Mouse (Mus musculus) midbrain, embryonic 16.5 days (tissue): ENCODE data around the gene Ccna2. TPM values are rescaled to one million over a fixed set of nuclear protein-coding genes. Genes with fewer than 3 reads are reported as not detected.
A peak's percentile ranks its signal among the peaks of the same experiment; 100 is the strongest.
"Not testable (repeated sequence)": the region's sequence is repeated elsewhere in the genome, so short reads cannot be mapped to it uniquely, and the experiment has no call there.

ENCODE experiments used
- ATAC-seq: fragments of 200-750 bp; cut with Nextera tagmentation; 2 replicates; pipeline ENCODE4 v1.8.0; 2017; ENCODE audit warnings: moderate TSS enrichment
- H3K27ac ChIP-seq: fragments of 300-500 bp; sonication (generic); 2 replicates; pipeline ENCODE4 v1.5.1; 2014; ENCODE audit warnings: mild to moderate bottlenecking, low read length, mixed read lengths
- H3K27me3 ChIP-seq: fragments of 300-500 bp; sonication (generic); 2 replicates; pipeline ENCODE4 v1.6.1; 2014; ENCODE audit warnings: low read depth, low read length, mixed read lengths; ENCODE audit not compliant: control insufficient read depth, insufficient read depth
- H3K36me3 ChIP-seq: fragments of 300-500 bp; sonication (generic); 2 replicates; pipeline ENCODE4 v1.6.1; 2014; ENCODE audit warnings: mild to moderate bottlenecking, low read length, moderate library complexity, mixed read lengths; ENCODE audit not compliant: control insufficient read depth, insufficient read depth
- H3K4me1 ChIP-seq: fragments of 300-500 bp; sonication (generic); 2 replicates; pipeline ENCODE4 v1.6.1; 2014; ENCODE audit warnings: mild to moderate bottlenecking, low read length, mixed read lengths; ENCODE audit not compliant: control insufficient read depth, insufficient read depth
- H3K4me2 ChIP-seq: fragments of 300-500 bp; sonication (generic); 2 replicates; pipeline ENCODE4 v1.6.1; 2014; ENCODE audit warnings: mild to moderate bottlenecking, low read length, mixed read lengths
- H3K4me3 ChIP-seq: fragments of 300-500 bp; sonication (generic); 2 replicates; pipeline ENCODE4 v1.5.1; 2014; ENCODE audit warnings: low read depth, mild to moderate bottlenecking, low read length, moderate library complexity, mixed read lengths
- H3K9ac ChIP-seq: fragments of 300-500 bp; sonication (generic); 2 replicates; pipeline ENCODE4 v1.6.1; 2014; ENCODE audit warnings: low read depth, low read length, mixed read lengths
- H3K9me3 ChIP-seq: fragments of 300-500 bp; sonication (generic); replicated peaks from 2 replicates; pipeline ENCODE4 v1.6.1; 2014; ENCODE audit warnings: mild to moderate bottlenecking, low read length, mixed read lengths; ENCODE audit not compliant: control insufficient read depth, poor library complexity, severe bottlenecking
- WGBS: fragments of 180-500 bp; shearing (Covaris S2); extraction: QIAGEN DNeasy Blood & Tissue Kit; methylation state at CpG from one replicate; pipeline ENCODE4 v1.1.7; 2014; 5-methylcytosine and 5-hydroxymethylcytosine counted together
- polyA plus RNA-seq: library from polyadenylated mRNA; unstranded; fragments of >200 nt; fragmentation: Nextera tagmentation; extraction: Ambion mirVana; gene quantifications from 2 replicates; pipeline ENCODE4 v1.2.1, GENCODE M21; 2015

Gene Ccna2
- polyA plus RNA-seq: 17.6 and 23.6 TPM in 2 replicates

DNA sequence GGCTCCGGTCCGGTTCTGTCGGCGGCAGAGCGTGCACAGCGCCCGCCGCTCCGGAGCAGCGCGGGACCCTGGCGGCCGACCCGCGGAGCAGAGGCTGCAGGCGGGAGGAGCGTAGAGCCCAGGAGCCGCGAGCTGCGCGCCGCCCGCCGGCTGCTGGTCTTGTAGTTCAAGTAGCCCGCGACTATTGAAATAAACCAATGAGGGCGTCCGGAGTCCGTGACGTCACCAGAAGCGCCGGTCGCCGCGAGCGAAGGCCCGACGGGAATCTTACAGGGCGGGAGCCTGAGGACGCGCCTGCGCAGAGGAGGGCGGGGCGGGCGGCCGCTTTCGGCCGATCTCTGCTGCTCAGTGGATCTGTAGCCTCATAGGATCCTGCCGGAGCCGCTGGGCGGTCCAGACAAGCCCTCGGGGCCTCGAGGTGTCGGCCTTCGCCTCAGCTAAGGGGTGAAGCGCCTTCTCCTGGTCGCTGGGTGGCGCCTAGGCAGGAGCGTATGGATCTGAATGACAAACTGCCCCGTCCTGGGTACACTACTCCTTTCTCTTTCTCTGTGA lies at the start of gene Ccna2:
TSS of gene Ccna2 (minus strand) at position 324 of the 552 bp plus-strand sequence.
- Histone ChIP-seq H3K4me2 (peak within 1 kb of the TSS; percentile 96), H3K4me3 (peak within 1 kb of the TSS; percentile 74), H3K27me3 (no peaks in the 10 kb centered on the region), H3K27ac (peak within 1 kb of the TSS; percentile 82), H3K9ac (peak within 1 kb of the TSS; percentile 75), H3K4me1 (peaks cover 8% of the 10 kb centered on the region), H3K36me3 (peaks cover 3% of the 10 kb centered on the region), H3K9me3 (no peaks in the 10 kb centered on the region)
- peak; percentile 100 for ATAC-seq
- under 1% methylated on average over 50 of the region's 60 CpGs for WGBS

DNA sequence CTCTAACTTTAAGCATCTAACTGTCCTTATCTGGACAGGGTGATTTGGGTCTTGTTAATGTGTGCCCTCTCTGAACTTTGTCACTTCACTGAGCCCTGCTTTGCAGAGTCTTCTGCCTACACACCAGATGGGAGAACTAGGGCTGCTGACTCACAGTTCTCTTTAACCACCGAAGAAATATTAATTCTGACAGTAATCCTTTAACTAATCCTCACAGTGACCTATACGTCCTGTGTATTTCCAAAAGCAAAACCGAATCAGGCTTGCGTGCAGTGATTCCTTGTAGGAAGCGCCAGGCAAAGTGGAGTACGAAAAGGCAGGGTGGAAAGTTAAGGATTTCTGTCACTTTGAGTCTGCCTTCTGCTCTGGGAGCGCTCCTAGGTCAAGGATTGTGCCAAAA lies 46.2 kb upstream of the Ccna2 start:
- Histone ChIP-seq H3K4me1 (peaks cover 3% of the 10 kb centered on the region; the same call in 1 of the 2 replicates), H3K4me2 (no peak overlapping the region), H3K9ac (no peak overlapping the region), H3K9me3 (no peaks in the 10 kb centered on the region), H3K27ac (no peak overlapping the region), H3K27me3 (no peaks in the 10 kb centered on the region), H3K36me3 (0 out of 2 replicates have a peak, but pooled peaks cover 2% of the 10 kb centered on the region), H3K4me3 (no peak overlapping the region)
- WGBS: 48% methylated on average over 7 of the region's 7 CpGs
- no peak for ATAC-seq

DNA sequence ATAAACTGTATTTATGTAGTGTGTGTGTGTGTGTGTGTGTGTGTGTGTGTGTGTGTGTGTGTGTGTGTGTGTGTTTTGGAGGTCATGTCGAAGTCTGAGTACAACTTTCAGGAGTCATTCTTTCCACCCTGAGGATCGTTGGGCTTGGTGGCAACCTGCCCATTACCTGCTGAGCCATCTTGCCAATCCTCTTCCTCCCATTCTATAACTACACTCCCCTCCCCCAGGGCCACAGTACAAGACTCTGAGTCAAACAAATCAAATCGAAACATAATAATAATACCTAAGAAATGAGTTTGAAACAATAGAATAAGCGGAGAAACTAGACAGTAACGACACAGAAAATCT lies 41.9 kb upstream of the Ccna2 start:
- Histone ChIP-seq H3K4me3 (peak overlapping the region; percentile 67; the same call in 1 of the 2 replicates), H3K9ac (no peak overlapping the region; the same call in 1 of the 2 replicates), H3K4me2 (peak overlapping the region; percentile 72), H3K4me1 (peaks cover 7% of the 10 kb centered on the region), H3K27me3 (no peaks in the 10 kb centered on the region), H3K27ac (peak overlapping the region; percentile 85), H3K36me3 (0 out of 2 replicates have a peak, but pooled peaks cover 4% of the 10 kb centered on the region), H3K9me3 (no peaks in the 10 kb centered on the region)
- ATAC-seq: no peak
- WGBS: 71% methylated on average over 5 of the region's 5 CpGs

- H3K27me3 ChIP-seq: no peaks in the 10 kb centered on the region
- H3K4me2 ChIP-seq: peak within 1 kb of the TSS; percentile 72
- no peaks in the 10 kb centered on the region for H3K9me3 ChIP-seq
- H3K4me1 ChIP-seq: peaks cover 7% of the 10 kb centered on the region
- H3K9ac ChIP-seq: peak within 1 kb of the TSS; percentile 85
- 0 out of 2 replicates have a peak, but pooled peaks cover 4% of the 10 kb centered on the region for H3K36me3 ChIP-seq
- peak; percentile 100 for ATAC-seq
- peak within 1 kb of the TSS; percentile 67 for H3K4me3 ChIP-seq
- H3K27ac ChIP-seq: peak within 1 kb of the TSS; percentile 85
- WGBS: 3% methylated on average over 37 of the region's 38 CpGs
Measured at GRCm38 (mm10) chr3:36613202-36613907, 41.4 kb upstream of the Ccna2 start, which contains the start of gene Bbs7. TSS of gene Bbs7 (minus strand) at chr3:36613477.

DNA sequence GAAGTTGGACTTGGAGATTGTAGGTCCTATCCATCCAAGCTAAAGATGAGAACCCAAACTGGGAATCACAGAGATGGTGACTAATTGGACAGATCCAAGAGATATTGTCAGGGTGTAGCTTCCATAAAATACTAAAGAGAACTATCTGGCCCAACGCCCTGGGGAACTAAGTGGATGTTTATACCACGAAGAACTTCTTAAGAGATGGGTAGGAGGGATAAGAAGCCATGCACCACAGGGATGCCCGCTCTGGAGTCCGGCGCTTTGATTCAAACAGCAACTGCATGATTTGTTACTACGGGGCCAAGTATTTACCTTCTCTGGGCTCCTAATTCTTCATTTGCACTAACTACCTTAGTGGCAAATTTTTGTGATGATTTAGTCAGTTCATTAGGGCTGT lies 40.7 kb upstream of the Ccna2 start:
- no peaks in the 10 kb centered on the region for H3K27me3 ChIP-seq
- H3K9me3 ChIP-seq: no peaks in the 10 kb centered on the region
- WGBS: 1% methylated on average over 6 of the region's 6 CpGs
- H3K27ac ChIP-seq: peak overlapping the region; percentile 85
- peak overlapping the region; percentile 67 for H3K4me3 ChIP-seq
- 0 out of 2 replicates have a peak, but pooled peaks cover 4% of the 10 kb centered on the region for H3K36me3 ChIP-seq
- peaks cover 7% of the 10 kb centered on the region for H3K4me1 ChIP-seq
- H3K4me2 ChIP-seq: peak overlapping the region; percentile 72
- ATAC-seq: peak; percentile 65
- H3K9ac ChIP-seq: peak overlapping the region; percentile 85

DNA sequence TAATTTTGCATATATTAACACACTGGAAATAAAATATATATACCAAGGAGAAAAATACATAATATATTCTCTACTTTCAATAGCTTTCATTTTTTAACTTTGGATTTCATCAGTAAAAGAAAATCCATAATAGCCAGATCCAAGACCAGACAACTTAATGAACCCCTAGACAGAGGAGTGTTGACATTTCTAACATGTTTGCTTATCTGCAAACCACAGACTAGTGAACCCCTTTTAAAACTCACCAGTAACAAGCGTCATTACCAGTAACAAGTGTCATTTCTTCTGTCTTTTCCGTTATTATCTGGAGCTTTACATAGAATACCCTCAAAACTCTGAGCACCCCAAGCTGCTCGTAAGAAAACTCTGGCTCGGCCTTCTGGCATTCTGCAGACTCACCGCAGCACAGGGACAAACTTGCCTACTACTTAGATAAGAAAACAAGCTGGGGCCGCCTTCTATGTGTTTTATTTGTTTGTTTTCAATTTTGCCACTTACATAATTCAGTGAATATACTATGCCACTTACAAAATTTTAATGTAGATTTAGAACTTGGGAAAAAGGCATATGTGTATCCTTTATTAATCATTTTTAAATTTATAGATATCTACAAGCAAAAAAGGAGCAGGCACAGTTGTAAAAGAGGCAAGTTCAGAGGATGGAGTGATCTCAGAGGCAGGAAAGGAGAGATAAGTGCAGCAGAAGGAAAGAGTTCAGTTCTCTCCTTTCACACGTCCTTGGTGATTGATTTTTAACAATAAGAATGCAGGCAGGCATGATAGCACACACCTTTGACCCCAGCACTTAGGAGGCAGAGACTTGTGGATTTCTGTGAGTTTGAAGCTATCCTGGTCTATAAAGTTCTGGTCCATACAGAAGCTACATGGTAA lies 34.2 kb upstream of the Ccna2 start:
- no peak overlapping the region for H3K4me3 ChIP-seq
- H3K9me3 ChIP-seq: no peaks in the 10 kb centered on the region
- 86% methylated on average over 7 of the region's 7 CpGs for WGBS
- H3K4me1 ChIP-seq: no peaks in the 10 kb centered on the region
- no peaks in the 10 kb centered on the region for H3K27me3 ChIP-seq
- H3K36me3 ChIP-seq: peaks cover 13% of the 10 kb centered on the region; the same call in 1 of the 2 replicates
- no peak overlapping the region for H3K4me2 ChIP-seq
- no peak overlapping the region for H3K27ac ChIP-seq
- no peak overlapping the region for H3K9ac ChIP-seq
- ATAC-seq: no peak

GRCm38 (mm10) chr3:36599773-36600172 lies 27.8 kb upstream of the Ccna2 start:
- H3K9me3 ChIP-seq, H3K27ac ChIP-seq, H3K4me2 ChIP-seq, H3K4me3 ChIP-seq, ATAC-seq, H3K9ac ChIP-seq, H3K36me3 ChIP-seq, H3K27me3 ChIP-seq, H3K4me1 ChIP-seq: not testable (repeated sequence)
- 94% methylated on average over 8 of the region's 9 CpGs for WGBS

DNA sequence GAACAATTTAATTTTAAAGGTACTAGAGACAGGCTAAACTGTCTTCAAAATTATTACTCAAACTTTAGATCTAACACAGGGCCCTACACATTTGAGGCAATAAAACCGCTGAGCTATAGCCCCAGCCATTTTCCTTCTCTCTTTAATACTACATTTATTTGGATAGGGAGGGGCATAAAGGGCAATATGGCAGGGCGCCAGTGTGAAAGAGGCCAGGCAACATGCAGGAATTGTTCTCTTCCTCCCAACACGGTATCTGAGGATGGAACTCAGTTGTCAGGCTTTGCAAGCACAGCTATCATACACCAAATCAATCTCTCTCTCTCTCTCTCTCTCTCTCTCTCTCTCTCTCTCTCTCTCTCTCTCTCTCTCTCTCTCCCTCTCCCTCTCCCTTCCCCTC lies 26.9 kb upstream of the Ccna2 start:
- WGBS: 81% methylated on average over 3 of the region's 3 CpGs

More for the DNA sequence above, 26.9 kb upstream of the Ccna2 start:
- no peak for ATAC-seq
- Histone ChIP-seq H3K36me3 (peaks cover 13% of the 10 kb centered on the region), H3K4me2 (no peak overlapping the region), H3K27me3 (no peaks in the 10 kb centered on the region), H3K4me1 (no peaks in the 10 kb centered on the region), H3K4me3 (no peak overlapping the region), H3K9me3 (no peaks in the 10 kb centered on the region), H3K27ac (no peak overlapping the region), H3K9ac (no peak overlapping the region)
